Mouse (Mus musculus) intestine, postnatal 0 days (tissue): Measurements from ENCODE around the gene Hivep3. TPM values are rescaled to one million over a fixed set of nuclear protein-coding genes. Genes with fewer than 3 reads are reported as not detected.

ENCODE experiments used
- ATAC-seq: fragments of 200-750 bp; cut with Nextera tagmentation; 2 replicates; pipeline ENCODE4 v1.8.0; 2017; ENCODE audit warnings: mild to moderate bottlenecking, moderate TSS enrichment, moderate library complexity
- H3K27ac ChIP-seq: fragments of 300-500 bp; sonication (generic); 2 replicates; pipeline ENCODE4 v1.5.1; 2014; ENCODE audit warnings: mild to moderate bottlenecking, low read depth, low read length, moderate library complexity
- H3K27me3 ChIP-seq: fragments of 300-500 bp; sonication (generic); replicated peaks from 2 replicates; pipeline ENCODE4 v1.6.1; 2014; ENCODE audit warnings: low read length, mixed read lengths; ENCODE audit not compliant: control insufficient read depth, insufficient read depth
- H3K36me3 ChIP-seq: fragments of 300-500 bp; sonication (generic); 2 replicates; pipeline ENCODE4 v1.6.1; 2014; ENCODE audit warnings: mild to moderate bottlenecking, moderate library complexity; ENCODE audit not compliant: control insufficient read depth, insufficient read depth
- H3K4me1 ChIP-seq: fragments of 300-500 bp; sonication (generic); replicated peaks from 2 replicates; pipeline ENCODE4 v1.6.1; 2014; ENCODE audit warnings: antibody characterized with exemption, low read length, mixed read lengths; ENCODE audit not compliant: control insufficient read depth, insufficient read depth
- H3K4me2 ChIP-seq: fragments of 300-500 bp; sonication (generic); replicated peaks from 2 replicates; pipeline ENCODE4 v1.6.1; 2014; ENCODE audit warnings: low read depth, mild to moderate bottlenecking, moderate library complexity
- H3K4me3 ChIP-seq: fragments of 300-500 bp; sonication (generic); 2 replicates; pipeline ENCODE4 v1.5.1; 2014; ENCODE audit warnings: low read depth, low read length
- H3K9ac ChIP-seq: fragments of 300-500 bp; sonication (generic); 2 replicates; pipeline ENCODE4 v1.6.1; 2014; ENCODE audit warnings: mild to moderate bottlenecking, low read depth, low read length
- H3K9me3 ChIP-seq: fragments of 300-500 bp; sonication (generic); 2 replicates; pipeline ENCODE4 v1.6.1; 2016; ENCODE audit warnings: mixed run types; ENCODE audit not compliant: control insufficient read depth
- CTCF ChIP-seq: sonication (generic); IDR thresholded peaks from 2 replicates; pipeline ENCODE4 v1.5.1; 2016; ENCODE audit warnings: low read depth, mild to moderate bottlenecking, control low read depth, antibody characterized with exemption, moderate library complexity
- WGBS: fragments of 180-500 bp; shearing (Covaris S2); extraction: QIAGEN DNeasy Blood & Tissue Kit; methylation state at CpG from one replicate; pipeline ENCODE4 v1.1.7; 2014; 5-methylcytosine and 5-hydroxymethylcytosine counted together
- polyA plus RNA-seq: library from polyadenylated mRNA; unstranded; fragments of >200 nt; fragmentation: Nextera tagmentation; extraction: Ambion mirVana; gene quantifications from 2 replicates; pipeline ENCODE4 v1.2.1, GENCODE M21; 2015

Gene Hivep3
- polyA plus RNA-seq, 1 experiment from 2014 or later = 4.1 TPM

DNA sequence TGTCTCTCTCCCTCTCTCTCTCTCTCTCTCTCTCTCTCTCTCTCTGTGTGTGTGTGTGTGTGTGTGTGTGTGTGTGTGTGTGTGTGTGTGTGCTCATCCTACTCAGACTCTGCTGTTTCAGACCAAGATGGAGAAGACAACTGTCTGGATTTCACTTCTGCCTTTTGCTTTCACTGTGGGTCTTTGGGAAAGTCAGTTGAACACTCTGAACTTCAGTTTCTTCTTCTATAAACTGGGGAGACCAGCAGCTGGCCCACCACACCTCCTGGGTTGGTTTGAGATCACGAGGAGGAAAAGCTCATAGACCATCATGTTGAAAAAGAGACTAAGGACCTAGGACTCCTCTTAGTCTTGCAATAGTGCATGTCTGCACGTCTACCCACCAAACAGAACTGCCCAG is 246.3 kb downstream of the Hivep3 start:
- Histone ChIP-seq H3K4me1 (no peaks in the 10 kb centered on the region), H3K4me3 (no peak overlapping the region), H3K9me3 (no peaks in the 10 kb centered on the region), H3K36me3 (no peaks in the 10 kb centered on the region), H3K4me2 (no peak overlapping the region), H3K27ac (no peak overlapping the region), H3K27me3 (no peaks in the 10 kb centered on the region), H3K9ac (no peak overlapping the region)
- 70% methylated on average over 2 of the region's 2 CpGs for WGBS
- ATAC-seq = no peak
- no peak for TF ChIP-seq CTCF

DNA sequence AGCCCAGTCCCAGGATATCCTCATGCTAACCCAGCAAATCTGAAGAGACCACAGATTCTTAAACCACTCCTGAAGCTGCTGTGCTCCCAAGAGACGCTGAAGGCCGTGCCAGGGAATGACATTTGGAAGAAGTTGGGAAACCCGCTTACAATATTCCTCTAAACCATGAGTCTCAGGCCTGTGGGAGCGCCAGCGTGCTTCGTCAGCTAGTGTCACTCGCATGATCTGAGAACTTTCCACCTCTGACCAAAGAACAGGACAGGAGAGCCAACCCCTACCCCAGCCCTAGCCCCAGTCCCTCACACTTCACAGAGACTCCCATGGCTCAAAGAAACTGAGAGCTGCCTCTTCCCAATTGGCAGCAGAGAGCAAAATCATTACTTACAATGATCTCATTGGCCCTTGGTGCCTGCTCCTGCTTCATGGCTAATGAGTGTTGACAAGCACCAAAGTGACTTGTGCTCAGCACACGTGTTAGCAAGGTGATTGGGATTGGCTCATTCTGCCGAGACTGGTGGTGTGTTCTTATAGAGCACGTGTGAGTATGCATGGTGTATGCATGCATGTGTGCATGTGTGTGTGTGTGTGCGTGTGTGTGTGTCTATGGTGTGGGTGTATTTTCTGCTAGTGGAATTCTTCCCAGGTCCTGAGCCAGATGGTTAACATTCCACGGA is 247.6 kb downstream of the Hivep3 start:
- TF ChIP-seq CTCF = no peak
- Histone ChIP-seq H3K4me3 (no peak overlapping the region), H3K27ac (no peak overlapping the region), H3K27me3 (no peaks in the 10 kb centered on the region), H3K4me1 (no peaks in the 10 kb centered on the region), H3K4me2 (no peak overlapping the region), H3K9ac (no peak overlapping the region), H3K36me3 (no peaks in the 10 kb centered on the region), H3K9me3 (no peaks in the 10 kb centered on the region)
- 84% methylated on average over 12 of the region's 12 CpGs for WGBS
- ATAC-seq = no peak

GRCm38 (mm10) chr4:119986065-119986464 is 252.5 kb downstream of the Hivep3 start:
- TF ChIP-seq CTCF = no peak
- Histone ChIP-seq H3K27ac (no peak overlapping the region), H3K9me3 (no peaks in the 10 kb centered on the region), H3K4me3 (no peak overlapping the region), H3K36me3 (no peaks in the 10 kb centered on the region), H3K27me3 (no peaks in the 10 kb centered on the region), H3K9ac (no peak overlapping the region), H3K4me1 (no peaks in the 10 kb centered on the region), H3K4me2 (no peak overlapping the region)
- ATAC-seq = no peak
- WGBS = 83% methylated on average over 5 of the region's 5 CpGs

GRCm38 (mm10) chr4:119986580-119987291 is 253.2 kb downstream of the Hivep3 start:
- H3K27me3 ChIP-seq = no peaks in the 10 kb centered on the region
- H3K9me3 ChIP-seq = no peaks in the 10 kb centered on the region
- H3K9ac ChIP-seq = no peak overlapping the region
- H3K4me3 ChIP-seq = no peak overlapping the region
- no peak for ATAC-seq
- TF ChIP-seq CTCF = no peak
- WGBS = 71% methylated on average over 5 of the region's 5 CpGs
- no peaks in the 10 kb centered on the region for H3K4me1 ChIP-seq
- H3K4me2 ChIP-seq = no peak overlapping the region
- H3K36me3 ChIP-seq = no peaks in the 10 kb centered on the region
- H3K27ac ChIP-seq = no peak overlapping the region

- H3K4me1 ChIP-seq = no peaks in the 10 kb centered on the region
- no peak for TF ChIP-seq CTCF
- H3K4me2 ChIP-seq = no peak overlapping the region
- H3K27ac ChIP-seq = no peak overlapping the region
- H3K27me3 ChIP-seq = no peaks in the 10 kb centered on the region
- no peaks in the 10 kb centered on the region for H3K36me3 ChIP-seq
- H3K9ac ChIP-seq = no peak overlapping the region
- no peak overlapping the region for H3K4me3 ChIP-seq
- WGBS = 49% methylated on average over 4 of the region's 4 CpGs
- ATAC-seq = no peak
- no peaks in the 10 kb centered on the region for H3K9me3 ChIP-seq
Observed at GRCm38 (mm10) chr4:119987376-119988087, 253.9 kb downstream of the Hivep3 start.

- no peaks in the 10 kb centered on the region for H3K9me3 ChIP-seq
- H3K4me1 ChIP-seq = no peaks in the 10 kb centered on the region
- 61% methylated on average over 3 of the region's 3 CpGs for WGBS
- no peak overlapping the region for H3K9ac ChIP-seq
- TF ChIP-seq CTCF = no peak
- ATAC-seq = no peak
- H3K27me3 ChIP-seq = no peaks in the 10 kb centered on the region
- no peaks in the 10 kb centered on the region for H3K36me3 ChIP-seq
- H3K4me3 ChIP-seq = no peak overlapping the region
- H3K27ac ChIP-seq = no peak overlapping the region
- no peak overlapping the region for H3K4me2 ChIP-seq
Observed at GRCm38 (mm10) chr4:119989031-119989693, 255.6 kb downstream of the Hivep3 start.
